Mouse (Mus musculus): ENCODE data around the gene Senp7.
"Not testable (repeated sequence)": the region's sequence is repeated elsewhere in the genome, so short reads cannot be mapped to it uniquely, and the experiment has no call there.

- not testable (repeated sequence) for TF ChIP-seq CTCF (IDR thresholded peaks at IDR 0.05; ENCODE audit: extremely low read depth, insufficient read depth, insufficient read length, insufficient replicate concordance); POLR2A (IDR thresholded peaks at IDR 0.05; ENCODE audit: low read depth, low read length)
Measured at GRCm38 (mm10) chr16:56096401-56097018, 48.4 kb downstream of the Senp7 start.

Data from spleen, adult 2 months (tissue).